Mouse (Mus musculus) embryonic facial prominence, embryonic 14.5 days (tissue): Measurements from ENCODE around the gene Cd2bp2. TPM values are rescaled to one million over a fixed set of nuclear protein-coding genes. Genes with fewer than 3 reads are reported as not detected.

ENCODE experiments used
- ATAC-seq: fragments of 200-750 bp; cut with Nextera tagmentation; 2 replicates; pipeline ENCODE4 v1.8.0; 2017; ENCODE audit warnings: low read depth, moderate number of reproducible peaks, moderate TSS enrichment
- DNase-seq: peaks from one replicate; pipeline ENCODE4 v3.0.0-alpha.2; 2015; ENCODE audit warnings: low spot score
- H3K27ac ChIP-seq: fragments of 300-500 bp; sonication (generic); replicated peaks from 2 replicates; pipeline ENCODE4 v1.5.1; 2014; ENCODE audit warnings: low read depth, mild to moderate bottlenecking, low read length, moderate library complexity
- H3K27me3 ChIP-seq: fragments of 300-500 bp; sonication (generic); replicated peaks from 2 replicates; pipeline ENCODE4 v1.6.1; 2014; ENCODE audit warnings: low read length; ENCODE audit not compliant: control insufficient read depth, insufficient read depth
- H3K36me3 ChIP-seq: fragments of 300-500 bp; sonication (generic); 2 replicates; pipeline ENCODE4 v1.6.1; 2014; ENCODE audit warnings: low read length, mixed read lengths; ENCODE audit not compliant: control insufficient read depth, insufficient read depth
- H3K4me1 ChIP-seq: fragments of 300-500 bp; sonication (generic); 2 replicates; pipeline ENCODE4 v1.6.1; 2014; ENCODE audit warnings: antibody characterized with exemption, low read length; ENCODE audit not compliant: control insufficient read depth, insufficient read depth
- H3K4me2 ChIP-seq: fragments of 300-500 bp; sonication (generic); 2 replicates; pipeline ENCODE4 v1.6.1; 2014; ENCODE audit warnings: low read depth, mild to moderate bottlenecking, low read length, moderate library complexity, mixed read lengths
- H3K4me3 ChIP-seq: fragments of 300-500 bp; sonication (generic); 2 replicates; pipeline ENCODE4 v1.5.1; 2014; ENCODE audit warnings: low read depth, mild to moderate bottlenecking, low read length
- H3K9ac ChIP-seq: fragments of 300-500 bp; sonication (generic); 2 replicates; pipeline ENCODE4 v1.6.1; 2014; ENCODE audit warnings: low read depth, mild to moderate bottlenecking, low read length, moderate library complexity, mixed read lengths
- H3K9me3 ChIP-seq: fragments of 300-500 bp; sonication (generic); 2 replicates; pipeline ENCODE4 v1.6.1; 2016; ENCODE audit warnings: low read length; ENCODE audit not compliant: control insufficient read depth
- WGBS: fragments of 180-500 bp; shearing (Covaris S2); extraction: QIAGEN DNeasy Blood & Tissue Kit; methylation state at CpG from one replicate; pipeline ENCODE4 v1.1.7; 2014; 5-methylcytosine and 5-hydroxymethylcytosine counted together
- polyA plus RNA-seq: library from polyadenylated mRNA; unstranded; fragments of >200 nt; fragmentation: Nextera tagmentation; extraction: Ambion mirVana; gene quantifications from 2 replicates; pipeline ENCODE4 v1.2.1, GENCODE M21; 2014

Cd2bp2 gene
- polyA plus RNA-seq, 1 experiment from 2014 or later: 45.4 TPM

- no peak for DNase-seq
Observed at GRCm38 (mm10) chr7:127145387-127146266, 50.2 kb downstream of the Cd2bp2 start.

GRCm38 (mm10) chr7:127144412-127144811 lies 51.4 kb downstream of the Cd2bp2 start:
- Histone ChIP-seq H3K4me1 (no peaks in the 10 kb centered on the region), H3K9me3 (no peaks in the 10 kb centered on the region), H3K27me3 (no peaks in the 10 kb centered on the region), H3K4me2 (no peak overlapping the region), H3K36me3 (no peaks in the 10 kb centered on the region), H3K27ac (no peak overlapping the region), H3K4me3 (no peak overlapping the region), H3K9ac (no peak overlapping the region)
- ATAC-seq: no peak
- no peak for DNase-seq
- WGBS: 86% methylated on average over 7 of the region's 7 CpGs

More at GRCm38 (mm10) chr7:127145387-127146266, 50.2 kb downstream of the Cd2bp2 start:
- no peaks in the 10 kb centered on the region for H3K36me3 ChIP-seq
- ATAC-seq: no peak
- H3K9ac ChIP-seq: no peak overlapping the region
- 51% methylated on average over 9 of the region's 9 CpGs for WGBS
- H3K9me3 ChIP-seq: no peaks in the 10 kb centered on the region
- H3K4me1 ChIP-seq: no peaks in the 10 kb centered on the region
- no peak overlapping the region for H3K4me2 ChIP-seq
- H3K4me3 ChIP-seq: no peak overlapping the region
- no peak overlapping the region for H3K27ac ChIP-seq
- H3K27me3 ChIP-seq: no peaks in the 10 kb centered on the region

DNA sequence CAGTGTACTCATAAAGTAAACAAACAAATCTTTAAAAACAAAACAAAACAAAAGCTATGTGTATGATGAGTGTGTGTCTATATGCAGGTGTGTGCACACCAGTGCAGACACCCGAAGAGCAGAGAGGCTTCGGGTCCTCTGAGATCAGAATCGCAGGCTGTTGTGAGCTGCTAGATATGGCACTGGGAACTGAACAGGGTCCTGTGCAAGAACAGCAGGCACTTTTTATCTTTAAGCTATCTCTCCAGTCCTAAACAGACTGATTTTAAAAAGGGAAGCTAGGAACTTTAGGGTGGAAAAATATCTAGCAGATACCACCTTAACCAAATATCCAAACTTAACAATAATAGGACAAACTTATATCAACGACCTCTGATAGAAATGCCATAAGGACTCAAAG lies 53.2 kb downstream of the Cd2bp2 start:
- DNase-seq (no peak), ATAC-seq (no peak)
- no peak overlapping the region for H3K4me3 ChIP-seq
- no peaks in the 10 kb centered on the region for H3K9me3 ChIP-seq
- H3K4me2 ChIP-seq: no peak overlapping the region
- 87% methylated on average over 4 of the region's 4 CpGs for WGBS
- H3K36me3 ChIP-seq: no peaks in the 10 kb centered on the region
- no peak overlapping the region for H3K27ac ChIP-seq
- no peak overlapping the region for H3K9ac ChIP-seq
- no peaks in the 10 kb centered on the region for H3K27me3 ChIP-seq
- H3K4me1 ChIP-seq: no peaks in the 10 kb centered on the region

DNA sequence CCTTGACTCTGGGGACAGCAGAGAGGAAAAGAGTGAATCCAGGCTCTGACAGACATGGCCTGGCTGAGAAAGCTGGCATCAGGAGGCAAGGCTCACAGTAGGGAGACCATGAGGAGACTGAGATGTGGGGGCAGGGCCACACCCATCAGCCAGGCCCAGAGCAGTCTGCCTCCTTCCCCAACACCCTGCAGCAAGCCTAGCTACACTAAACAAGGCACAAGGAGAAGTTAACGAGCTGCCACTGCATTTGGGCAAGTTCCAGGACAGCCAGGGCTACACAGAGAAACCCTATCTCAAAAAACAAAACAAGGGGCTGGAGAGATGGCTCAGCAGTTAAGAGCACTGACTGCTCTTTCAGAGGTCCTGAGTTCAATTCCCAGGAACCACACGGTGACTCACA lies 53.6 kb downstream of the Cd2bp2 start:
- Histone ChIP-seq H3K27ac (no peak overlapping the region), H3K4me3 (no peak overlapping the region), H3K4me2 (no peak overlapping the region), H3K27me3 (no peaks in the 10 kb centered on the region), H3K4me1 (no peaks in the 10 kb centered on the region), H3K36me3 (no peaks in the 10 kb centered on the region), H3K9ac (no peak overlapping the region), H3K9me3 (no peaks in the 10 kb centered on the region)
- ATAC-seq: no peak
- 37% methylated on average over 2 of the region's 2 CpGs for WGBS
- DNase-seq: no peak

Other genes with a start within 250 kb of the Cd2bp2 start
- gene Asphd1, start 246.5 kb downstream of the Cd2bp2 start, polyA plus RNA-seq: 0.29 and 0.61 TPM in 2 replicates
- 1.6 and 2.1 TPM in 2 replicates for gene Sez6l2, start 245.5 kb downstream of the Cd2bp2 start, polyA plus RNA-seq
- 88.0 and 98.2 TPM in 2 replicates for gene Cdipt, start 220.1 kb downstream of the Cd2bp2 start, polyA plus RNA-seq
- 1.3 and 1.8 TPM in 2 replicates for gene Cdiptos, start 220.0 kb downstream of the Cd2bp2 start, polyA plus RNA-seq
- gene Mvp, start 181.4 kb downstream of the Cd2bp2 start, polyA plus RNA-seq: 9.5 and 9.9 TPM in 2 replicates
- gene Pagr1b, start 179.6 kb downstream of the Cd2bp2 start, polyA plus RNA-seq: 0.39 TPM in 1 of 2 replicates, not detected in the other
- gene Pagr1a, start 178.7 kb downstream of the Cd2bp2 start, polyA plus RNA-seq: 12.8 and 30.5 TPM in 2 replicates
- 53.5 and 66.6 TPM in 2 replicates for gene Gm42742, start 175.0 kb downstream of the Cd2bp2 start, polyA plus RNA-seq
- gene Prrt2, start 174.8 kb downstream of the Cd2bp2 start, polyA plus RNA-seq: 19.5 and 21.6 TPM in 2 replicates
- 57.3 TPM in 2 replicates for gene Maz, start 169.0 kb downstream of the Cd2bp2 start, polyA plus RNA-seq
- gene Kif22, start 153.6 kb downstream of the Cd2bp2 start, polyA plus RNA-seq: 74.9 and 96.4 TPM in 2 replicates
- gene Zg16, start 108.7 kb downstream of the Cd2bp2 start, polyA plus RNA-seq: not detected in 2 replicates
- gene AI467606, start 104.7 kb downstream of the Cd2bp2 start, polyA plus RNA-seq: 3.8 and 4.5 TPM in 2 replicates
- gene Qprt, start 73.8 kb downstream of the Cd2bp2 start, polyA plus RNA-seq: 4.8 and 6.8 TPM in 2 replicates
- 0.32 and 0.34 TPM in 2 replicates for gene Spn, start 58.2 kb downstream of the Cd2bp2 start, polyA plus RNA-seq
- gene Tbc1d10b, start 12.4 kb upstream of the Cd2bp2 start, polyA plus RNA-seq: 25.0 and 27.1 TPM in 2 replicates
- 1,018 and 1,489 TPM in 2 replicates for gene Mylpf, start 12.8 kb upstream of the Cd2bp2 start, polyA plus RNA-seq
- 14.0 and 17.2 TPM in 2 replicates for gene Zfp553, start 37.0 kb upstream of the Cd2bp2 start, polyA plus RNA-seq
- 12.5 and 15.9 TPM in 2 replicates for gene Sept1, start 37.1 kb upstream of the Cd2bp2 start, polyA plus RNA-seq
- 53.4 and 54.0 TPM in 2 replicates for gene Zfp771, start 48.2 kb upstream of the Cd2bp2 start, polyA plus RNA-seq
- 154 and 157 TPM in 2 replicates for gene Dctpp1, start 64.7 kb upstream of the Cd2bp2 start, polyA plus RNA-seq
- gene Sephs2, start 78.0 kb upstream of the Cd2bp2 start, polyA plus RNA-seq: 59.6 and 62.2 TPM in 2 replicates
- gene Itgal, start 100.2 kb upstream of the Cd2bp2 start, polyA plus RNA-seq: 1.2 and 1.7 TPM in 2 replicates
- gene Zfp768, start 149.5 kb upstream of the Cd2bp2 start, polyA plus RNA-seq: 5.2 and 5.9 TPM in 2 replicates
- gene Zfp747, start 180.0 kb upstream of the Cd2bp2 start, polyA plus RNA-seq: 4.9 and 7.3 TPM in 2 replicates
- gene 9130019O22Rik, start 191.1 kb upstream of the Cd2bp2 start, polyA plus RNA-seq: 5.7 and 5.9 TPM in 2 replicates
- 5.6 and 6.7 TPM in 2 replicates for gene E430018J23Rik, start 197.6 kb upstream of the Cd2bp2 start, polyA plus RNA-seq
- 6.8 and 8.3 TPM in 2 replicates for gene Zfp764, start 210.8 kb upstream of the Cd2bp2 start, polyA plus RNA-seq
- gene Zfp688, start 226.0 kb upstream of the Cd2bp2 start, polyA plus RNA-seq: 17.0 and 20.7 TPM in 2 replicates